Mouse (Mus musculus) myocyte (in vitro differentiated cells): ENCODE measurements around the gene Zfp827. TPM values are rescaled to one million over a fixed set of nuclear protein-coding genes. Genes with fewer than 3 reads are reported as not detected.

Experiments
- H3K27me3 ChIP-seq: one replicate; pipeline ENCODE4 v1.6.1; 2011; ENCODE audit not compliant: control insufficient read depth, insufficient read depth, insufficient read length
- H3K36me3 ChIP-seq: one replicate; pipeline ENCODE4 v1.6.1; 2011; ENCODE audit not compliant: control insufficient read depth, insufficient read depth
- H3K4me2 ChIP-seq: one replicate; pipeline ENCODE4 v1.6.1; 2011; ENCODE audit warnings: low read depth, control low read depth
- H3K4me3 ChIP-seq: one replicate; pipeline ENCODE4 v1.5.1; 2011; ENCODE audit warnings: mild to moderate bottlenecking, control low read depth, moderate library complexity
- H3K79me2 ChIP-seq: one replicate; pipeline ENCODE4 v1.6.1; 2011; ENCODE audit not compliant: control insufficient read depth, insufficient read depth
- H3ac ChIP-seq: one replicate; pipeline ENCODE4 v1.6.1; 2011; ENCODE audit not compliant: control insufficient read depth, insufficient read length
- CEBPB ChIP-seq: IDR thresholded peaks from 2 replicates; pipeline ENCODE4 v1.6.1; 2011; ENCODE audit warnings: mild to moderate bottlenecking, moderate library complexity; ENCODE audit not compliant: poor library complexity, insufficient read depth, severe bottlenecking
- E2F4 ChIP-seq: IDR thresholded peaks from one replicate; pipeline ENCODE4 v1.6.1; 2011; ENCODE audit warnings: mild to moderate bottlenecking, control low read depth, moderate library complexity; ENCODE audit not compliant: insufficient read depth
- MAX ChIP-seq: IDR thresholded peaks from one replicate; pipeline ENCODE4 v1.6.1; 2011; ENCODE audit warnings: low read depth, mild to moderate bottlenecking, control low read depth
- MYOD1 ChIP-seq, 3 experiments: IDR thresholded peaks; one replicate each; pipeline ENCODE4 v1.6.1; 2011; ENCODE audit warnings: control low read depth in 2 of 3, low read depth in 2 of 3, mild to moderate bottlenecking in 2 of 3, moderate library complexity in 1 of 3; ENCODE audit not compliant: insufficient read length in 2 of 3, control insufficient read depth in 1 of 3
- MYOG ChIP-seq, 3 experiments: IDR thresholded peaks; one replicate each; pipeline ENCODE4 v1.6.1; 2011; ENCODE audit warnings: control low read depth in 2 of 3, low read depth in 2 of 3, mild to moderate bottlenecking in 2 of 3; ENCODE audit not compliant: insufficient read length in 2 of 3, control insufficient read depth in 1 of 3, insufficient read depth in 1 of 3
- POLR2A ChIP-seq: IDR thresholded peaks from one replicate; pipeline ENCODE4 v1.6.1; 2011; ENCODE audit warnings: low read depth, mild to moderate bottlenecking, control low read depth, moderate library complexity; ENCODE audit not compliant: insufficient read length
- POLR2AphosphoS2 ChIP-seq: IDR thresholded peaks from one replicate; pipeline ENCODE4 v1.6.1; 2011; ENCODE audit warnings: low read depth, control low read depth; ENCODE audit not compliant: insufficient read length
- REST ChIP-seq: IDR thresholded peaks from one replicate; pipeline ENCODE4 v1.6.1; 2011; ENCODE audit warnings: mild to moderate bottlenecking, control low read depth, moderate library complexity; ENCODE audit not compliant: insufficient read depth, insufficient read length
- SRF ChIP-seq: IDR thresholded peaks from one replicate; pipeline ENCODE4 v1.6.1; 2011; ENCODE audit warnings: low read depth; ENCODE audit not compliant: control insufficient read depth, insufficient read length
- TCF12 ChIP-seq: IDR thresholded peaks from one replicate; pipeline ENCODE4 v1.6.1; 2011; ENCODE audit warnings: mild to moderate bottlenecking, control low read depth; ENCODE audit not compliant: poor library complexity, insufficient read depth, severe bottlenecking
- TCF3 ChIP-seq: IDR thresholded peaks from one replicate; pipeline ENCODE4 v1.6.1; 2011; ENCODE audit warnings: low read depth, control low read depth; ENCODE audit not compliant: insufficient read length
- USF1 ChIP-seq: IDR thresholded peaks from one replicate; pipeline ENCODE4 v1.6.1; 2011; ENCODE audit warnings: low read depth, mild to moderate bottlenecking, control low read depth, moderate library complexity
- polyA plus RNA-seq: library from polyadenylated mRNA; unstranded; fragments of >200 nt; fragmentation: generic; extraction: Trizol; gene quantifications from one replicate; pipeline ENCODE4 v1.2.1, GENCODE M21; 2012; ENCODE audit warnings: missing spikeins

Gene Zfp827
- 7.7 TPM for polyA plus RNA-seq

- Histone ChIP-seq H3ac (peak within 1 kb of the TSS; percentile 99), H3K27me3 (no peaks in the 10 kb centered on the region), H3K79me2 (peaks cover 27% of the 10 kb centered on the region), H3K4me3 (peak within 1 kb of the TSS; percentile 92), H3K4me2 (peak within 1 kb of the TSS; percentile 65), H3K36me3 (no peaks in the 10 kb centered on the region)
- TF ChIP-seq MAX: no peak
- no peak for TF ChIP-seq REST
- TF ChIP-seq POLR2A: peak; percentile 72
- TF ChIP-seq TCF12: no peak
- no peak for TF ChIP-seq TCF3
- TF ChIP-seq E2F4: no peak
- no peak for TF ChIP-seq CEBPB
- peak; percentile 70 for TF ChIP-seq POLR2AphosphoS2
- TF ChIP-seq MYOD1 (IDR thresholded peaks at IDR 0.05; ENCODE audit: control insufficient read depth in 1 of 3, insufficient read length in 2 of 3, low read depth in 2 of 3): peak in 1 of 3 experiments; percentile 8
- TF ChIP-seq SRF: no peak
- TF ChIP-seq MYOG (IDR thresholded peaks at IDR 0.05; ENCODE audit: control insufficient read depth in 1 of 3, insufficient read depth in 1 of 3, insufficient read length in 2 of 3, low read depth in 2 of 3): peak in 1 of 3 experiments; percentile 59
- TF ChIP-seq USF1: no peak
Observed at GRCm38 (mm10) chr8:79027977-79028487, at the start of gene Zfp827. Gene Zfp827 (plus strand): TSS chr8:79028437.

- Histone ChIP-seq H3K4me3 (no peak overlapping the region), H3ac (no peak overlapping the region), H3K4me2 (no peak overlapping the region), H3K27me3 (no peaks in the 10 kb centered on the region), H3K79me2 (no peaks in the 10 kb centered on the region), H3K36me3 (no peaks in the 10 kb centered on the region)
- TF ChIP-seq MAX: no peak
- no peak for TF ChIP-seq MYOG (IDR thresholded peaks at IDR 0.05; ENCODE audit: control insufficient read depth in 1 of 3, insufficient read depth in 1 of 3, insufficient read length in 2 of 3, low read depth in 2 of 3)
- TF ChIP-seq CEBPB: no peak
- no peak for TF ChIP-seq E2F4
- TF ChIP-seq POLR2A: no peak
- no peak for TF ChIP-seq POLR2AphosphoS2
- TF ChIP-seq REST: no peak
- no peak for TF ChIP-seq SRF
- no peak for TF ChIP-seq USF1
- TF ChIP-seq TCF12: no peak
- TF ChIP-seq MYOD1 (IDR thresholded peaks at IDR 0.05; ENCODE audit: control insufficient read depth in 1 of 3, insufficient read length in 2 of 3, low read depth in 2 of 3): no peak
- TF ChIP-seq TCF3: no peak
Observed at GRCm38 (mm10) chr8:79004341-79004740, 23.9 kb upstream of the Zfp827 start.

GRCm38 (mm10) chr8:79015061-79015460, 13.2 kb upstream of the Zfp827 start:
- Histone ChIP-seq H3K36me3 (no peaks in the 10 kb centered on the region), H3K27me3 (no peaks in the 10 kb centered on the region), H3K4me3 (no peak overlapping the region), H3ac (no peak overlapping the region), H3K4me2 (no peak overlapping the region), H3K79me2 (no peaks in the 10 kb centered on the region)
- TF ChIP-seq POLR2A (no peak), USF1 (no peak), SRF (no peak), MYOG (IDR thresholded peaks at IDR 0.05; ENCODE audit: control insufficient read depth in 1 of 3, insufficient read depth in 1 of 3, insufficient read length in 2 of 3, low read depth in 2 of 3) (no peak), E2F4 (no peak), REST (no peak), TCF3 (no peak), CEBPB (no peak), MAX (no peak), MYOD1 (IDR thresholded peaks at IDR 0.05; ENCODE audit: control insufficient read depth in 1 of 3, insufficient read length in 2 of 3, low read depth in 2 of 3) (no peak), TCF12 (no peak), POLR2AphosphoS2 (no peak)

GRCm38 (mm10) chr8:79016076-79016475, 12.2 kb upstream of the Zfp827 start:
- no peaks in the 10 kb centered on the region for H3K27me3 ChIP-seq
- H3K79me2 ChIP-seq: no peaks in the 10 kb centered on the region
- no peak overlapping the region for H3K4me3 ChIP-seq
- H3K4me2 ChIP-seq: no peak overlapping the region
- no peaks in the 10 kb centered on the region for H3K36me3 ChIP-seq
- no peak for TF ChIP-seq MAX
- no peak for TF ChIP-seq TCF12
- TF ChIP-seq MYOG (IDR thresholded peaks at IDR 0.05; ENCODE audit: control insufficient read depth in 1 of 3, insufficient read depth in 1 of 3, insufficient read length in 2 of 3, low read depth in 2 of 3): no peak
- TF ChIP-seq POLR2A: no peak
- no peak for TF ChIP-seq TCF3
- no peak for TF ChIP-seq SRF
- TF ChIP-seq POLR2AphosphoS2: no peak
- no peak for TF ChIP-seq MYOD1 (IDR thresholded peaks at IDR 0.05; ENCODE audit: control insufficient read depth in 1 of 3, insufficient read length in 2 of 3, low read depth in 2 of 3)
- no peak overlapping the region for H3ac ChIP-seq
